Mouse (Mus musculus): ENCODE data around the gene Srek1ip1.

Srek1ip1 gene

DNA sequence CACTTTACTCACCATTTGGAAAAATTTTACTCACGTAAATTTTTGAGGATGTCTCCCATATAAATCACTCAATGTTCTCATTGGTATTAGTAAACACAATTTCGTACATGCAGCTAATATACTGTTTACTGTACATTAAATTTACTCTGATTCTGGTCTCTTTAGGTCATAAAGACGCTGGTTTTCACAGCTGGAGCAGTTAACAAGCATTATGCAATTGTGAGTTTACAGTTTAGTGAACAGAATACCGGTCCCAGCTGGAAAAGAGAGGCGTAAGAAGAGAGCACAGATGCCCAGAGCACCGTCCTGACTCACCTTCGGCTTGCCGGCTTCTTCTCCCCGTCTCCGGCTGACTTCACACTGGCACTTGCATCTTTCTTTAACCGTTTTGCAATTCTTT is at the start of gene Srek1ip1:
Srek1ip1 (plus strand) TSS at position 301 of the 400 bp plus-strand sequence.
- no peak for DNase-seq (ENCODE audit: low spot score)

DNA sequence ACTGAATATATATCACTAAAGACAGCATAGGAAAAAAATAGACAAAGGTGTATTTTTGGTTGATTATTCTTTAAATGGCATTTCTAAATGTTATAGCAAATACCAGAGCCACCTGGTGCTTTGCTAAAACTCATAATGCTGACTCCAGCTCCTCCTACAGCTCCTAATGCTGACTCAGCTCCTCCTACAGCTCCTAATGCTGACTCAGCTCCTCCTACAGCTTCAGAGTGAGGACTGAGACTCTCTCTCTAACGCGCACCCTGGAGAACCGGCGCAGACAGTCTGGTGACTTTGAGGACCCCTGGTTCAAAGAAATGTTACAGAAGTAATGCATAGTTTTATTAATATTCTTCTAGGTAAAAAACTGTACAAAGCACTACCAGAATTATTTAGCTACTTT is 49.4 kb upstream of the Srek1ip1 start:
- DNase-seq (ENCODE audit: low spot score) = no peak

- no peak for DNase-seq (ENCODE audit: low spot score)
Measured at GRCm38 (mm10) chr13:104747032-104747431, 45.3 kb upstream of the Srek1ip1 start.

DNA sequence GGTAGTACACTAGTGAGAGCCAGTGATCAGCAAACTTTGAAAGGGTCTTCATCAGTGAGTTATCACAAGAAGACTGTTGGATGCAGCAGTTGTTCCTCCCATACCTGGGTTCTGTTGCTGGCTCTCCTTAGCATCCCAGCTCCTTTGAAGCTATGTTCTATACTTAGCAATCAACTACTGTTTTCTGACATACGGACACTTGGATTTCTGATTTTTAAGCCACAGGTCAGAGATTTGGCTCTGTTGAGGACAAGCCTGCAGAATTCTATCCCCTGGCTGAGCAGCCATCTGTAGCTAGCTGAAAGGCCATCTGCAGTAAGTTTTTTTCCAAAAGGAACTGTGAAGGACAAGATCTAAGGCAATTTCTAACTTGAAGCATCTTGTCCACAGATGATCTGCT is 32.9 kb upstream of the Srek1ip1 start:
- no peak for DNase-seq (ENCODE audit: low spot score)

- DNase-seq (ENCODE audit: low spot score) = no peak
Measured at GRCm38 (mm10) chr13:104762401-104762800, 29.9 kb upstream of the Srek1ip1 start.

GRCm38 (mm10) chr13:104763193-104763592 is 29.1 kb upstream of the Srek1ip1 start:
- DNase-seq (ENCODE audit: low spot score) = no peak

DNA sequence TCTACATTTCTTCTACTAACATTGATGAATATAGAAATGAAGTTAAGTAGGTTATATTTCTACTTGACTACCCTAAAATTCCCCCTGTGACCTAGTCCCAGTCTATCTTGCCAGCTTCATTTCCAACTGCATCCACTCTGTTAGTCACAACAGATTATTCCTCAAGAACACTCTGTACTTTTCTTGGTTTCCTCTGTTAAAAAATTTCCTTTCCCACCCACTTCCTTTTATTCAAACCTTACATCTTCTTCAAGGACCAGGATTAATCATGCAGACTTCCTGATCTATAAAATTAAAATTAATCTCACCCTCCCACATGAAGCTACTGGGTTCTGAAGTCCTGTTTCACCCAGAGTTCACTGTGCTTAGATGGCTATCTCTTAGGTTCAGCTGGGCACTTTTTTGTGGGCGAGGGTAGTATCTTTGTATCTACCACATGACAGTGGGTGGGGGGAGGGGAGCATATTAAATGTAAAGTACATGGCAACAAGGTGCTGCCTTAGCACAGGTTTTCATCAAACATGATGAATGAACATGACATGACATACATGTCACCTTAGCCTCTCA is 13.1 kb upstream of the Srek1ip1 start:
- DNase-seq (ENCODE audit: low spot score) = no peak

DNA sequence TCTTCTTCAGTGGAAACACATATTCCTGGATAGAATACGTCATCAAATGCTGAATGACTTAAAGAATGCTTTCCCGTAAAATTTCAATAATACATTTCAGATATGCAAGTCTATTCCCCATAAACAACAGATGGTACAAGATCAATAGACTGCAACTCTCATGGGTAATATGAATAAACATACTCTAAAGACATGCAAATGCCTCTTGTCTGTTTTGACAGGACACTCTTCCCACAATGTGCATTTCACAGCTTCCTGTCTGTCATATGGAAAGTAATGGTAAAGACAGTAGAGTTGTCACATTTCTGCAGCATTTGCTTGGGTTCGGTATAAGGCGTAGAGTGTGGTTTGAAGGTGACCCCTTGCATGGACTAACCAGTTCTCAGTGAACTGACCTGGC is 5.0 kb upstream of the Srek1ip1 start:
- no peak for DNase-seq (ENCODE audit: low spot score)

- no peak for DNase-seq (ENCODE audit: low spot score)
Measured at GRCm38 (mm10) chr13:104789663-104790062, 2.6 kb upstream of the Srek1ip1 start.

DNA sequence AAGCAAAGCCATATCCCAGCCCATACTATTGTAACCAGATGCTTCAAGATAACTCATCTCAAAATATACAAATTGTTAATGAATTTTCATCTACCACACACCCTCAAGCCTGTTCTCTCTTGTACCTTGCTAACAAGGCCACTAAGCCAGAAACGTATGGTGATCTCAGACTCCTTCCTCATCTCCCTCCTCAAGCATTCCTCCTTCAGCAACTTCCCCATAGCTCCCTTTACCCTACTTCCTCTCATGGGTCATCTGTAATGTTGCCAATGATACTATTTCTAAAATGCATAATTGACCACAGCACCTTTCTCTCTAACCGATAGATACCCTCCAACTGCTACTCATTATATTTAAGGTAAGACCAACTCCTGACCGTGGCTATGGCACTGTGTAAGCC is 2.1 kb downstream of the Srek1ip1 start:
- DNase-seq (ENCODE audit: low spot score) = no peak

DNA sequence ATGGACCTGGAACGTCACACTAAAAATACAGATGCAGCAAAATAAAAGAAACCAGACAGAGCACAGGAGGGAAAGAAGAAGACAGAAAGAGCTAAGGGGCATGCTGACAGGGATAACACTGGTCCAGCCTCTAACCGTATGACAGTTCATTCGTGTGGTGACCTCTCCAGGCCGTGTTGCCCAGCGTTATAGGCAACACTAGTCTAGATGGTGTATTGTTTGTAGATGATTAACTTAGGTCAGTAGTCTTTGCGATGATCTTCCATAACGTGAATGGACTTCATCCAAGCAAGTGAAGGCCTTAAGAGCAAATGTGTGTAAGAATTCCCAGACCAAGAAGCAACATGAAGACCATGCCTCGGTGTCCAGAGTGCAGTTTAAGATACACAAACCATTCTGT is 6.8 kb downstream of the Srek1ip1 start:
- no peak for DNase-seq (ENCODE audit: low spot score)

GRCm38 (mm10) chr13:104799566-104800182 is 7.4 kb downstream of the Srek1ip1 start:
- DNase-seq (ENCODE audit: low spot score) = no peak

DNA sequence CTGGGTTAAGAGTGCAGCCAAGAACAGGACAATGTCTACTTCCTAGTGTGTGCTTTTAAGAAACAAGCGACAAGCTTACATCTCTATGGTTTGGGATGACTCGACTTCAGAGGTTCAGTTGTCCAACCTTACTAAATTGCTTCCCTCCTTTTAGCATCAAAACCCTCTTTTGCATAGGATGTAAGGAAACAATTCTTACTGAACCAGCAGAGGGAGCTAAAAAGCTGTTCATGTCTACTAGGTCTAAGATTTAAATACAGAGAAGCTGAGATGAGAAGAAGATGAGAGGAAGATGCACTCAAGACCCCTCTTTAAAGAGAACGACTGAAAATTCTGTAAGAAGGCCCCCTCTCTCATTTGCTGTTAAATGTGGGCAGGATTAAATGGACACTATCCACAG is 13.4 kb downstream of the Srek1ip1 start:
- DNase-seq (ENCODE audit: low spot score) = no peak

GRCm38 (mm10) chr13:104816270-104816634 is 24.0 kb downstream of the Srek1ip1 start:
- DNase-seq (ENCODE audit: low spot score) = no peak

DNA sequence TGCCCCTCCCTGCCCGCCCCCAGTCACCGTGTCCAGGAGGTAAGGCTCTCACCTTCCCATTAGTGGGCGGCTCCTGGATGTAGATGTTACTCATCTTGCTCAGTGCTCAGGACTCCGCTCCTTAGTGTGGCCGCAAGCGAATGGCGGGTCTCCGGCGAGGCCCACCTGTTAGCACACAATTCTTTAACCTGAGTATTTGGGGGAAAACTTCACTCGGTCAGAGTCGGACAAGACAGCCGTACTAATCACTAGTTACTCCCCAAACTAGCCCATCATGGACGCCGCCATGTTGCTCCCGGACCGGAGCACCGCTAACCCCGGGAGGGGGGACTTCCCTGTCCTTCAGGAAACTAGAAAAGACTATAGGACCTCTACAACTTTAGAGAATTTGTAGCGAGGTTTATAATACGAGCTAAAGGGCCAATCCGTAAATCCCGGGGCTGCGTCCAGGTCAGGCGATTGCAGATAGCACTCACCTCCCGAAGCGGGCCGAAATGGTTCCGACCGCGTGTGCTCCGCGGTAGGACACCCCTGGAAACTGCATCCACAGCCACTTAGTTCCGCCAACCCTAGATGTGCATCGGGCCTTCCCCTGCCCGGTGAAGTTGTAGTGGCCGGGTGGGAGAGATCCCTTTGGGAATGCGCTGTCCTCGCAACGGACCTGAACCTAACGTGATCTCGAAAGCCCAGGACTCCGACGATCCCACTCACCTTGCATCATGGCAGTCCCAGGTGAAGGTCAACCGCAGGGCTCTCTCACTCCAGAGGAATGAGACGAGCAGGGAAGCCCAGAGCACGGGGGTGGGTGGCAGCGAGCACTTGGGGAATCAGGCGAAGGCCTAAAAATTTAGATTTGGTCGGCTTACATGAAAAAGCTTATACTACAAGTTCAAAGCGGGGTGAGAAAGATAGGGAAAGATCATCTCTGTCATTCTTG is 24.6 kb downstream of the Srek1ip1 start, which contains the start of gene Cwc27:
Cwc27 (minus strand) TSS at position 508 of the 937 bp plus-strand sequence.
- peak; percentile 70 for DNase-seq (ENCODE audit: low spot score)

GRCm38 (mm10) chr13:104817696-104818095 is 25.4 kb downstream of the Srek1ip1 start:
- no peak for DNase-seq (ENCODE audit: low spot score)

DNA sequence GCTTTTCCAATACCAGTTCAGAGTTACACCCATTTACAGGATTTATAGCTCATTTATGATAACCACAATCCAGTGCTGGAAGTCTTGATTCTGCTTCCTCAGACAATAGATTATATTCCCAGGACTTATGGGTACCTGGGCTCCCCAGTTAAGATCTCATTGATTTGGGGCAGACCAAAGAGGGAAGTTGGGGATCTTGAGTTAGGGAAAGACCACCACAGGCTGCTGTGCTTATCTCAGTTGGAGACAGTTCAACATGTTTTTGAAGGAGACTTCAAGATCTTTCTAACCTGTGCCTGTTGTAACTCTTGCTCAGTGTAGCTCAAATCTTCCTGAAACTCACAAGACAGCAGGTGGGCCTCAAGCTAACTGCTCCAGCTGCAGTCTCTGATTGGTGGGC is 28.9 kb downstream of the Srek1ip1 start:
- no peak for DNase-seq (ENCODE audit: low spot score)

- no peak for DNase-seq (ENCODE audit: low spot score)
Measured at GRCm38 (mm10) chr13:104821908-104822307, 29.6 kb downstream of the Srek1ip1 start.

GRCm38 (mm10) chr13:104822411-104822838 is 30.1 kb downstream of the Srek1ip1 start:
- DNase-seq (ENCODE audit: low spot score) = no peak

- no peak for DNase-seq (ENCODE audit: low spot score)
Measured at GRCm38 (mm10) chr13:104825470-104825869, 33.2 kb downstream of the Srek1ip1 start.

- no peak for DNase-seq (ENCODE audit: low spot score)
Measured at GRCm38 (mm10) chr13:104832811-104833210, 40.5 kb downstream of the Srek1ip1 start.

DNA sequence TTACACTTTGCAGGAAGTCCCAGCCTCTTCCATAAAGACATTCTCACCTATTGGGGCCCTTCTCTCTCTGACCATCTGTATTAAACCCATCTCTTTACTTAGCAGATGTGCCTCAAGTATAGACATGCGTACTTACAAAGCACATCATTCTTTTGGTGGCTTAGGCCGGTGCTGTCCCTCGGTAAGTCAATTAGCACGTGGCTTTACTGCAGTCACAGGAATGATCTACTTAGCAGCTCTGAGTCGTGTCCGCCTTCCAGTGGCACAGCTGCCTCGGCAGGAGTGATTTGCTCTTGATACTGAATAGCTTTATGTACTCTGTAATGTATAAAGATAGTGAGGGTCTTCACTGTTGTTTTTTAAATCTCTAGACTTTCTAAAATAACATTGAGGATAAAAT is 45.3 kb downstream of the Srek1ip1 start:
- no peak for DNase-seq (ENCODE audit: low spot score)

DNA sequence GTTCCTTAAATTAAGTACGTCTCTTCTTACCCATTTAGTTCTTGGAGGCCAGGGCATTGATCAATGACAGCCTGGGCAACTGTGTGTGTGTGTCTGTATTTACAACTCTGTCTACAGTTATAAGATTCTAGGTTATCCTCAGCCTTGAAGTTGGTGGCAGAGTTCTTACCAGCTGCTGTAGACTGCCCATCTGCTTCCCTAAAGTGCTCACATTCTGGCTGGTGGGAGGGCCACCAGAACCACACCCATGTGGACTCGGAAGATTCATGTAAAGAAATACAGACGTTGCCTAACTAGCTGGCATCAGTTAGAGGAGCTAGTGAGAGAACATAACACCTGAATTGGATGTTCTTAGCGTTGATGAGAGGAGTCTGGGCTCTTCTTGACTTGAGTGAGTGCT is 49.7 kb downstream of the Srek1ip1 start:
- DNase-seq (ENCODE audit: low spot score) = no peak

Measured in urinary bladder, postnatal 25 days (tissue).